Mouse (Mus musculus): ENCODE data around the gene Tom1l2.
A peak's percentile ranks its signal among the peaks of the same experiment; 100 is the strongest.

Gene Tom1l2

DNA sequence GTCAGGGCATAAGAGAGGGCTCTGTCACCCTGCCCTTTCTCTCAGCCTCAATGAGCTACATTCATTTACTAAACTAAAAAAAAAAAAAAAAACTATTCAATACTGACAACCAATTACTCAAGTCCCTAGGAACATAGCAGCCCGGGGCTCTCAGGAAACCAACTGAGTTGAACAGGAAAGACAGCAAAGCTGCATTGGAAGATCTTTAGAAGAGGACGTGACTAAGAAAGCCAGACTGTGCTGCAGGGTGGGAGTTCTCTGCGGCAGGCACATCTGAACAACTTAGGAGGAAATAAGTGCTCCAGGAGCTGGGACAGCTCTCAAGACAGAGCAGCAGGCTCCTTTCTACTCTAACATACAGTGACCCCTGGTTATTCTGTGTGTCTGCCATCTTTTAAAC lies 84.1 kb downstream of the Tom1l2 start:
- no peak for DNase-seq (ENCODE audit: extremely low spot score, low read depth, low spot score)

DNA sequence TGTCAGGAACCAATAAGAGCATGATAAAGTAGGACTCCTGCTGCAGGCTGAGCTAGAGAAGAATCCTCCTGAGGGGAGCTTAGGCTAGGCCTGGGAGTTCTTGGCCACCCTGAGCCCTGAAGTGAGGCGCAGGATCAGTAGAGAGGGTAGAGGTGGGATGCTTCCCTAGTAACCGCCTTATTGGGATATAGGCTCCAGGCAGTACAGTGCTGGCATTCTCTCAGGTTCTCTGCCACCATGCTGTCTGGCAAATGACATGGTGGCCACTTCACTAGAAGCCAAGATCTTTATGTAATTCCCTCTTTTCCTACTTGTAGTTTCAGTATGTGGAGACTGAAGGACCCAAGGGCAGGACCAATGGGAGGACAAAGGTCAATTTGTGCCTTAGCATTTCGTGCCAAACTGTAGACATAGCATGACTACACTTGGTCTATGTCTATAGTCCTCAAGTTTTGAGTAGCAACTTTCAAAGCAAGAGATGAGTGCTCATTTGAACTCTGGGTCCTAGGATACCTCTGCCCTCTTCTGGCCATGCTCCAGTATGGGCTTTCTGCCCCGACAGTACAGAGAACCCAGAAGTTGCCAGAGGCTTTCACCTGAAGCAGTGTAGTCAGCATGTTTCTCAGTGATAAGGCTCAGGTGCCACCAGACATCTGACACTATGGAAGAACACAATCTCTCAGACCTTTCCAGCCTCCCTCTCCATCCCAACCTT lies 87.3 kb downstream of the Tom1l2 start:
- DNase-seq (ENCODE audit: extremely low spot score, low read depth, low spot score) = no peak

- no peak for DNase-seq (ENCODE audit: extremely low spot score, low read depth, low spot score)
Measured at GRCm38 (mm10) chr11:60264651-60265050, 88.1 kb downstream of the Tom1l2 start.

- DNase-seq (ENCODE audit: extremely low spot score, low read depth, low spot score) = no peak
Measured at GRCm38 (mm10) chr11:60262396-60262795, 90.3 kb downstream of the Tom1l2 start.

DNA sequence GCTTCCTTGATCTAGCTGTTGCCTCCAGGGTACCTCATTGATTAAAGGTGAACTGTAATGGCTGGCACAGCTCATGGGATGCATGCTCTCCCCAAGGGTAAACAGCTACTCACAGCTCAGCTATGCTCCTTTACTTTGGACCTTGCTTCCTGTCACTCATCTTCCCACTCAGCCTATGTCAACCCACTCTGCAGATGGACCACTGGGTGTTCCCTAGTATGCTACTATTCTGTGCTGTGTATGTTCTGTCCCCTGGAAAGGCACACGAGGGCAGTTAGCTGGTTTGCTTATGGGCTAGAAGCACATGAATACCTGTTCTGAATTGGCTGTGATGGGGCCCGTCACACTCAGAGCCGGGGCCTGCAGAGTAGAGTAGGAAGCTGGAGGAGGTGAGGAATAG lies 92.0 kb downstream of the Tom1l2 start:
- no peak for DNase-seq (ENCODE audit: extremely low spot score, low read depth, low spot score)

DNA sequence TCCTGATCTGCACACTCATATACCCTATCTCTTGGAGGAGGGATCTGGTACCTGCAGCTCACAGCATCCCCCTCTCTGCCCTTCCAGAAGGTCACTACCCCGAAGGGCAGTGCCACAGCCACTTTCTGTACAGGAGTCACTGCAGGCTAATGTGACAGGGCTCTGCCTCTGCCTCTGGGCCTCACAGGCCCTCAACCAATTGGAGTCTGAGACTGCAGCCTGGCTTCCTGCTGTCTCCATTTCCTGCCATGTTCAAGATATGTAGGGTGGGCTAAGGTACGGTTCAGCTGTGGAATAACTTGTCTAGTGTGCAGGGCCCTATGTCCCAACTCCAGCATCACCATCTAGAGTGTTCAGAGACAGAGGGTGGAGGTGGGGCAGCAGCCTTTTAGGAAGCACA lies 95.0 kb downstream of the Tom1l2 start:
- no peak for DNase-seq (ENCODE audit: extremely low spot score, low read depth, low spot score)

DNA sequence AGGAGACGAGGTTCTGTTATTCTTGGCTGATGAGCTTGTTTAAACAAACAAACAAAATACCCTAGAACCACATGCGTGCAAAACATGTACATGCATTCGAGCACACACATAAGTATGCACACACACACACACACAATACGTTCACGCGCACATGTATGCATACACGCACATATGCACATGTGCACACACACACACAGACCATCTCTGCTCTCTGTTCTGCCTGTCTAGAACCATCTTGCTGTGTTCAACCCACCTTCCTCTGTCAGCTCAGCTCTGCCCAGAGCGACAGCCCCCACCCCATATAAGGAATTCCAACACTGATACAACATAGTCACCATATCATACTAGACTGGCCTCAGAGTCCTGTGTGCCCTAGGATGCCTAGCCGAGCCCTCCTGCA lies 96.0 kb downstream of the Tom1l2 start:
- no peak for DNase-seq (ENCODE audit: extremely low spot score, low read depth, low spot score)

GRCm38 (mm10) chr11:60256176-60256681 lies 96.5 kb downstream of the Tom1l2 start:
- DNase-seq (ENCODE audit: extremely low spot score, low read depth, low spot score) = no peak

DNA sequence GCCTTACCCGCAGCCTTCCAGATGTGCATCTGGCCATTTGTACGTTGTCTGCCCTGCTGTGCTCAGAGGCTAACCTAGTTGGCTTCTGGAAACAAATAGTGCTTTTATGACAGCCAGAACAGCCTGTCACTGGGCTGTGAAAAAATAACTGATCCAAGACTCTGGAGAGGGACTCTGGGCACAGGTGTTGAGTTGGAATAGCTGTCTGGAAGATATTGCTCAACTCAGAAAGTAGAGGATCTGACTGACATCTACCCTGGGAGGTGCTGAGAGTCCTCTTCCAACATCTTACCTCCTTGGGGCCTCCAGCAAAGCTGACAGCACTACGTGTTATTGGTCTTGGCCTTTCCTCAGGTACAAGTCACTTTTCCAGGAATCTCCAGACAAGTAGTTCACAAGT lies 97.1 kb downstream of the Tom1l2 start:
- DNase-seq (ENCODE audit: extremely low spot score, low read depth, low spot score) = no peak

DNA sequence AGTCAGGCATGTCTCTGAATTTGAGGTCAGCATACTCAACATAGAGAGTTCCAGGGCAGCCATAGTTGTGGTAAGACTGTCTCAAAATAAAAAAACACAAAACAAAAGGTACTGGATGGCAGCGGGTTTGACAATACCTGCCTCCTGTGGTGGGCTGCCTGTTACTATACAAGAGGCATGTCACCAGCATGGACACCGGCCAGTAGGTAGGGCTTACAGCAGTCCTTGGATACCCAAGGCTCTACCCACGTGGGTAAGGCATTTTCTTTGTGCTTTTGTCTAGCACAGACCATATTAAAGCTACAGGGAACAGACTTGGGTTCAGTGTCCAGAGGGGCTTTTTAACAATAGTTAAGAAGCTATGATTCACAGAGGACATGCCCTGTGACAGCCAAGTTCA lies 97.5 kb downstream of the Tom1l2 start:
- DNase-seq (ENCODE audit: extremely low spot score, low read depth, low spot score) = no peak

DNA sequence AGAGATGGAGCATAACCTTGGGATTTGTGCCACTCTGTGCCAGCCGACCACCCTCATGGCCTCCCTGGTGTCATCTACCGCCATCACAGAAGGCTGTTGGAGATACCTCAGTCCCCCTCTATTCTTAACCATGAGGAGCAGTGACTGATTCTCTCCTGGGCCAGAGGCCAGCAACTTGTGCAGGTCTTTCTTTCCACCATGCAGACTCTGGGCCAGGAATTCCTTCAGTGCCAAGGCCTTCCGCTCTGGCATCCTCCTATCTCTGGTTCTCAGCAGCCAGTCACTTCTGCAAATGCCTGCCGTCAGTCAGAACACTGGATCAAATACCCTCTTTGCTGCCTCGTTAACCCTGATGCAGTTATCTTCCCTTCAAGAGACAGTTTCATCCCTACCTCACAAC lies 98.4 kb downstream of the Tom1l2 start:
- no peak for DNase-seq (ENCODE audit: extremely low spot score, low read depth, low spot score)

GRCm38 (mm10) chr11:60253546-60253945 lies 99.2 kb downstream of the Tom1l2 start:
- DNase-seq (ENCODE audit: extremely low spot score, low read depth, low spot score) = no peak

GRCm38 (mm10) chr11:60250971-60251643 lies 101.6 kb downstream of the Tom1l2 start:
- peak; percentile 14 for DNase-seq (ENCODE audit: extremely low spot score, low read depth, low spot score)

DNA sequence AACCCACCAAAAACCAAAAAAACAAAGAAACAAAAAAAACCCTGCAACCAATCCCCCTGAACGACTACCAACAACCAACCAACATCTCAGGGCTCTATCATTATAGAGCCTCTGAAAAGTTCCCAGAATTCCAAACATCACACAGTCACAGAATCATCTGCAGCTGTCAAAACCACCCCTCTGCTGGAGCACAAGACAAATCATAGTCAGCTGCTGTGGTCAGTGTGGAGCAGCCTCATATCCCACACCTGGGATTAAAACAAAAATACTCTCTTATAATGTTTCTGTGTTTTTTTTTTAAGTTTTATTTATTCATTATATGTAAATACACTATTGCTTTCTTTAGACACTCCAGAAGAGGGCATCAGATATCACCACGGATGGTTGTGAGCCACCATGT lies 102.8 kb downstream of the Tom1l2 start:
- DNase-seq (ENCODE audit: extremely low spot score, low read depth, low spot score) = no peak

- no peak for DNase-seq (ENCODE audit: extremely low spot score, low read depth, low spot score)
Measured at GRCm38 (mm10) chr11:60248596-60249404, 103.9 kb downstream of the Tom1l2 start.

- DNase-seq (ENCODE audit: extremely low spot score, low read depth, low spot score) = no peak
Measured at GRCm38 (mm10) chr11:60247753-60248550, 104.8 kb downstream of the Tom1l2 start.

- DNase-seq (ENCODE audit: extremely low spot score, low read depth, low spot score) = no peak
Measured at GRCm38 (mm10) chr11:60246077-60246476, 106.6 kb downstream of the Tom1l2 start.

DNA sequence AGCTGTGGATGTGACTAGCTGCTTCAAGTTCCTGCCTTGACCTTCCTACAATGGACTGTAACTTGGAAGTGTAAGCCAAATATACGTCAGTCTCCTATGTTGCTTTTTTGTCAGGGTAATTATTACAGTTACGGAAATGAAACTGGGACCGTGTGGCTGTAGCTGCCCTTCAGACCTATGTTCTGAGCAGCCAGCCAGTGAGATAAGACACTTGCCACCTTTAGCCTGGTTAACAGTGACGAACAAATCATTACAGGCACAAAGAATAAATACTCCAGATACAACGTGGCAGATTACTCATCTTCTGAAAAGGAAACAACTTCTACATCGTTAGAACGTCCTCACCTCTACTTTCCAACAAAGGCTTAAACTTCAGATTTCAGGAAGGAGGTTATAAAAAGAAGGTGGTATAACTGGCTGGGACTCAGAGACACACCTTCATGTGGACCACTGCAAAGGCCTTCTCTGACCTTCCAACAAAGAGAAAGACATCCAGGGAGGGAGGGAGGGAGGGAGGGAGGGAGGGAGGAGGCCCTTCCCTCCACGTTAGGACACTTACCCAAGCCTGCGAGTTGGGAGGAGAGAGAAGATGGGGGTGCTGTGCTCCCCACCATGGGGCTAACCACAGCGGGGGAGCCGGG lies 108.1 kb downstream of the Tom1l2 start:
- DNase-seq (ENCODE audit: extremely low spot score, low read depth, low spot score) = no peak

DNA sequence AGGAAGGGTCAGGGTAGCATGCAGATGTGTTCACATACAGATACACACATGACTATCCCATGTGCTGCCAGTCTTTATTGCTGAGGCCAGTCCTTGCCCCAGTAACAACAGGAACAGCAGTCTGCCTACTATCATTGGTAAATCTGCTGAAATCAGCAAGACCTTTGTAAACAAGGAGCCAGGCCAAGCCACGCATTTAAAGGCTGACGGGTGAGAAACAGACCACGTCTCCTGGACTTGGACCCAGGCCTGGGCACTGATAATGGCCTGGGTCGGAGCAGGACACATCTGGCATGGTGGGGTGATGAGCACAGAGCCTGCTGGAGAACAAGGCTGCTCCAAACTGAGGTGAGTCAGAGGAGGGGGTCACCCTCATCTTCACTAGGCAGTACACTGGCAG lies 112.2 kb downstream of the Tom1l2 start:
- DNase-seq (ENCODE audit: extremely low spot score, low read depth, low spot score) = no peak

GRCm38 (mm10) chr11:60235351-60235750 lies 117.4 kb downstream of the Tom1l2 start:
- no peak for DNase-seq (ENCODE audit: extremely low spot score, low read depth, low spot score)
